Mouse (Mus musculus) lung, postnatal 0 days (tissue): ENCODE data around the gene Fbxw25. TPM values are rescaled to one million over a fixed set of nuclear protein-coding genes. Genes with fewer than 3 reads are reported as not detected.
"Not testable (repeated sequence)": the region's sequence is repeated elsewhere in the genome, so short reads cannot be mapped to it uniquely, and the experiment has no call there.

Source experiments
- ATAC-seq: fragments of 200-750 bp; cut with Nextera tagmentation; 2 replicates; pipeline ENCODE4 v1.8.0; 2017; ENCODE audit warnings: moderate library complexity
- DNase-seq: peaks from one replicate; pipeline ENCODE4 v3.0.0-alpha.2; 2016; ENCODE audit warnings: low spot score
- H3K27ac ChIP-seq: fragments of 300-500 bp; sonication (generic); 2 replicates; pipeline ENCODE4 v1.5.1; 2014; ENCODE audit warnings: antibody characterized with exemption, mild to moderate bottlenecking, low read length, mixed read lengths
- H3K27me3 ChIP-seq: fragments of 300-500 bp; sonication (generic); replicated peaks from 2 replicates; pipeline ENCODE4 v1.6.1; 2014; ENCODE audit warnings: low read length, mixed read lengths; ENCODE audit not compliant: insufficient read depth
- H3K36me3 ChIP-seq: fragments of 300-500 bp; sonication (generic); 2 replicates; pipeline ENCODE4 v1.6.1; 2014; ENCODE audit warnings: low read length, mixed read lengths; ENCODE audit not compliant: insufficient read depth
- H3K4me1 ChIP-seq: fragments of 300-500 bp; sonication (generic); 2 replicates; pipeline ENCODE4 v1.6.1; 2014; ENCODE audit warnings: antibody characterized with exemption, low read depth, low read length, mixed read lengths; ENCODE audit not compliant: insufficient read depth
- H3K4me2 ChIP-seq: fragments of 300-500 bp; sonication (generic); replicated peaks from 2 replicates; pipeline ENCODE4 v1.6.1; 2014; ENCODE audit warnings: low read depth, mild to moderate bottlenecking, low read length, moderate library complexity, mixed read lengths
- H3K4me3 ChIP-seq: fragments of 300-500 bp; sonication (generic); 2 replicates; pipeline ENCODE4 v1.5.1; 2014; ENCODE audit warnings: low read depth, low read length
- H3K9ac ChIP-seq: fragments of 300-500 bp; sonication (generic); replicated peaks from 2 replicates; pipeline ENCODE4 v1.6.1; 2014; ENCODE audit warnings: low read depth, mild to moderate bottlenecking
- H3K9me3 ChIP-seq: fragments of 300-500 bp; sonication (generic); 2 replicates; pipeline ENCODE4 v1.6.1; 2016; ENCODE audit warnings: low read length, mixed read lengths
- CTCF ChIP-seq: IDR thresholded peaks from 2 replicates; pipeline ENCODE4 v1.5.1; 2016; ENCODE audit warnings: antibody characterized with exemption, mild to moderate bottlenecking
- EP300 ChIP-seq: IDR thresholded peaks from 2 replicates; pipeline ENCODE4 v1.6.1; 2016; ENCODE audit warnings: antibody characterized with exemption, mild to moderate bottlenecking, control low read depth
- WGBS: fragments of 180-500 bp; shearing (Covaris S2); extraction: QIAGEN DNeasy Blood & Tissue Kit; methylation state at CpG from one replicate; pipeline ENCODE4 v1.1.7; 2014; 5-methylcytosine and 5-hydroxymethylcytosine counted together
- polyA plus RNA-seq: library from polyadenylated mRNA; unstranded; fragments of >200 nt; fragmentation: Nextera tagmentation; extraction: Ambion mirVana; gene quantifications from 2 replicates; pipeline ENCODE4 v1.2.1, GENCODE M21; 2015

The Fbxw25 gene
- polyA plus RNA-seq = not detected in 2 replicates

- DNase-seq, H3K27me3 ChIP-seq, ATAC-seq, H3K9me3 ChIP-seq, H3K4me1 ChIP-seq, H3K27ac ChIP-seq, H3K9ac ChIP-seq, H3K4me2 ChIP-seq, H3K36me3 ChIP-seq, H3K4me3 ChIP-seq: not testable (repeated sequence)
- 60% methylated on average over 2 of the region's 2 CpGs for WGBS
Observed at GRCm38 (mm10) chr9:109664552-109664951, at the start of gene Fbxw25. Gene Fbxw25, minus strand, starts transcription at chr9:109664652.

DNA sequence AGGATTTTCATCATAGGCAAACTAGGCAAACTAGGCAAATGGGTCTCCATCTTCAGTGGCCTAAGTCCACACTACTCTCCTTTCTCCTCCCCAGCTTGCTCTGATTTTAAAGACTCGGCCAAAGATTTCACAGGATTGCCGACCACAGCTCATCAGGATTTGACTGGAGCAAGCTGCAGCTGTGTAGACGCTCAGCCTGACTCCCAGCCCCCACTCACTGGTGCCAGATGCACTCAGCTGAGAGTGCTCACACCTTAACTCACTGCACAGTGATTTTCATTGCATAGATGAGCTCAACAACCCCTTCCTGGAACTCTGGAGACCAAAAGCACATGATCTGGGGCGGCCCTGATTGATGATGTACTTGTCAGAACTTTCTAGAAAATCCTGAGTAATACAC lies 38.1 kb upstream of the Fbxw25 start, which contains the start of gene Fbxw18:
TSS of gene Fbxw18 (minus strand) at position 101 of the 400 bp plus-strand sequence.
- not testable (repeated sequence) for H3K9ac ChIP-seq, H3K4me3 ChIP-seq, H3K27me3 ChIP-seq, H3K4me2 ChIP-seq, H3K4me1 ChIP-seq, DNase-seq, ATAC-seq, H3K36me3 ChIP-seq, H3K9me3 ChIP-seq, H3K27ac ChIP-seq
- 64% methylated on average over 4 of the region's 4 CpGs for WGBS

DNA sequence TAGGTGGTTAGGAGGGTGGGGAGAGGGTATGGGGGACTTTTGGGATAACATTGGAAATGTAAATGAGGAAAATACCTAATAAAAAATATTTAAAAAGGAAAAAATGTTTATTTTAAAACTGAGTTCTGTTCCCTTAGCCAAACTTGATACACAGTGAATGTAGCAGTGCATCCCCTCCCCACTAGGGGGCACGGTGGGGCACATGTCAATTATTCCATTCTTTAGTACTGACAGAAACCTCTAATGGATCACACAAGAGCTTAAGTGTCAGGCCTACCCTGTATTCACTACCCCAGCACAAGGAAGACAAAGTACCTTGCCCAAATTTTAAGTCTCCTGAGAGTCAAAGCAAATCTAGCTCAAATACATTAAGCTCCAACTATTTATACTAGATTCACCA lies 20.8 kb upstream of the Fbxw25 start:
- Histone ChIP-seq H3K9ac (no peak overlapping the region), H3K4me1 (no peaks in the 10 kb centered on the region), H3K4me2 (no peak overlapping the region), H3K36me3 (no peaks in the 10 kb centered on the region), H3K27ac (no peak overlapping the region), H3K9me3 (no peaks in the 10 kb centered on the region), H3K27me3 (no peaks in the 10 kb centered on the region), H3K4me3 (no peak overlapping the region)
- WGBS = 8% methylated on average over 1 of the region's 1 CpGs
- TF ChIP-seq CTCF (peak; percentile 67), EP300 (no peak)
- DNase-seq (peak; percentile 10), ATAC-seq (no peak)

DNA sequence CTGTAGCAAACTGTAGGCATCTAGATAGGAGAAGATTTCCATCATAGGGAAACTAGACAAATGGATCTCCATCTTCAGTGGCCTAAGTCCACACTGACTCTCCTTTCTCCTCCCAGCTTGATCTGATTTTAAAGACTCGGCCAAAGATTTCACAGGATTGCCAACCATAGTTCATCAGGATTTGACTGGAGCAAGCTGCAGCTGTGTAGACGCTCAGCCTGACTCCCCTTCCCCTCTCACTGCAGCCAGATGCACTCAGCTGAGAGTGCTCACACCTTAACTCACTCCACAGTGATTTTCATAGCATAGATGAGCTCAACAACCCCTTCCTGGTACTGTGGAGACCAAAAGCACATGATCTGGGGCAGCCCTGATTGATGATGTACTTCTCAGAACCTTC lies 38.5 kb downstream of the Fbxw25 start, which contains the start of gene Fbxw24:
TSS of gene Fbxw24 (minus strand) at position 101 of the 400 bp plus-strand sequence.
- not testable (repeated sequence) for H3K4me1 ChIP-seq, H3K4me3 ChIP-seq, ATAC-seq, DNase-seq, H3K27me3 ChIP-seq, H3K36me3 ChIP-seq, H3K27ac ChIP-seq, H3K4me2 ChIP-seq, H3K9ac ChIP-seq, H3K9me3 ChIP-seq
- WGBS = 84% methylated on average over 2 of the region's 2 CpGs

GRCm38 (mm10) chr9:109606837-109607236 lies 57.6 kb downstream of the Fbxw25 start:
- not testable (repeated sequence) for H3K9ac ChIP-seq, H3K4me2 ChIP-seq, H3K4me1 ChIP-seq, H3K9me3 ChIP-seq, H3K36me3 ChIP-seq, ATAC-seq, DNase-seq, H3K27me3 ChIP-seq, H3K27ac ChIP-seq, H3K4me3 ChIP-seq
- WGBS = 31% methylated on average over 5 of the region's 5 CpGs
- TF ChIP-seq CTCF = peak; percentile 41

GRCm38 (mm10) chr9:109602128-109602527 lies 62.3 kb downstream of the Fbxw25 start:
- not testable (repeated sequence) for H3K27me3 ChIP-seq, DNase-seq, H3K4me2 ChIP-seq, ATAC-seq, H3K36me3 ChIP-seq, H3K27ac ChIP-seq, H3K9ac ChIP-seq, H3K4me3 ChIP-seq, H3K4me1 ChIP-seq, H3K9me3 ChIP-seq
- WGBS = 48% methylated on average over 2 of the region's 2 CpGs
- TF ChIP-seq CTCF = peak; percentile 35

DNA sequence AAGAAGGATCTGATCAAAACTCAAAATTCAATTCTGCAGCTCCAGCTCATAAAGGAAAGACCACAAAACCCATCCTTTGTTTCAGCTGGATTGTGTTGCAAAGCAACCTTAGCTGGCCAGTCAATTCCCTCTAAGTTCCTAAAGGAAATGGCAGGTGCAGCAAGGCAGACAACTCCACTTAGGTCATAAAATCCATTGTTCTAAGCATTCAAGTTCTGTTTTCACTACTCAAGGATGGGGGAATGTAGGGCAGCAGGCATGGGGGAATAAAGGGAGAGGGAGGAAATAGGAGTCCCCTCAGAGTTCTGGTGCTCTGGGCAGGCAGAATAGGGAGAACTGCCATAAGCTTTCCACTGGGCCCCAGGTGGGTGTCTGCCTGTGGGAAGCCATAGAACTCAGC lies 67.2 kb downstream of the Fbxw25 start:
- TF ChIP-seq EP300 = no peak
- no peak for TF ChIP-seq CTCF
- no peak overlapping the region for H3K4me3 ChIP-seq
- ATAC-seq = no peak
- H3K4me2 ChIP-seq = no peak overlapping the region
- H3K27me3 ChIP-seq = no peaks in the 10 kb centered on the region
- H3K36me3 ChIP-seq = no peaks in the 10 kb centered on the region
- no peak for DNase-seq
- no peak overlapping the region for H3K27ac ChIP-seq
- no peaks in the 10 kb centered on the region for H3K4me1 ChIP-seq
- no peak overlapping the region for H3K9ac ChIP-seq
- H3K9me3 ChIP-seq = no peaks in the 10 kb centered on the region

Other genes with a start within 250 kb of the Fbxw25 start
- not detected in 2 replicates for gene Fbxw16, start 215.5 kb downstream of the Fbxw25 start, polyA plus RNA-seq
- gene Fbxw19, start 168.8 kb downstream of the Fbxw25 start, polyA plus RNA-seq = not detected in 2 replicates
- not detected in 2 replicates for gene Fbxw15, start 96.4 kb downstream of the Fbxw25 start, polyA plus RNA-seq
- not detected in 2 replicates for gene Fbxw24, start 38.6 kb downstream of the Fbxw25 start, polyA plus RNA-seq
- gene Fbxw18, start 38.0 kb upstream of the Fbxw25 start, polyA plus RNA-seq = not detected in 2 replicates
- not detected in 2 replicates for gene Fbxw26, start 81.4 kb upstream of the Fbxw25 start, polyA plus RNA-seq
- gene Fbxw27, start 126.0 kb upstream of the Fbxw25 start, polyA plus RNA-seq = not detected in 2 replicates
- not detected in 2 replicates for gene Spink8, start 147.6 kb upstream of the Fbxw25 start, polyA plus RNA-seq
- gene Nme6, start 168.1 kb upstream of the Fbxw25 start, polyA plus RNA-seq = 22.3 and 24.4 TPM in 2 replicates
- gene Camp, start 185.0 kb upstream of the Fbxw25 start, polyA plus RNA-seq = 10.3 and 13.1 TPM in 2 replicates
- 7.1 and 8.7 TPM in 2 replicates for gene Cdc25a, start 210.9 kb upstream of the Fbxw25 start, polyA plus RNA-seq